Mouse (Mus musculus) left cerebral cortex, postnatal 14 days (tissue): ENCODE measurements around the gene Ccdc183. TPM values are rescaled to one million over a fixed set of nuclear protein-coding genes. Genes with fewer than 3 reads are reported as not detected.
A peak's percentile ranks its signal among the peaks of the same experiment; 100 is the strongest.

Experiments
- DNase-seq, 2 experiments: peaks; one replicate each; pipeline ENCODE4 v3.0.0; 2021 to 2022; ENCODE audit warnings: low spot score in 2 of 2, mixed read lengths in 1 of 2
- intact Hi-C: fragments of 180-260 bp; cut with DNase I; formaldehyde crosslinking; loops from one replicate; pipeline ENCODE4 v1.15.1; 2025
- long read RNA-seq, 2 experiments: library from polyadenylated mRNA; stranded (forward); transcript quantifications; one replicate each; pipeline ENCODE4 v2.0.0; 2021
- total RNA-seq, 2 experiments: library from RNA; stranded (reverse); gene quantifications; 2 replicates each; pipeline ENCODE4 v1.2.3; 2021

Gene Ccdc183
- total RNA-seq, result not detected
- long read RNA-seq, experiment 1, result 0 reads
- long read RNA-seq, experiment 2, result 0 reads

- intact Hi-C loops, result no loop called here
- DNase-seq, result no peak
These were observed at the start of gene Ccdc183 for GRCm38 (mm10) chr2:25617578-25617977. Gene Ccdc183 (minus strand): TSS chr2:25617678.

GRCm38 (mm10) chr2:25666516-25666915 lies 49.0 kb upstream of the Ccdc183 start:
- no peak for DNase-seq
- intact Hi-C loops, result no loop called here

- intact Hi-C loops, result no loop called here
These were observed 46.6 kb upstream of the Ccdc183 start for GRCm38 (mm10) chr2:25664125-25664524.

GRCm38 (mm10) chr2:25663511-25663910 lies 46.0 kb upstream of the Ccdc183 start:
- intact Hi-C loops, result no loop called here
- peak; percentile 52 to 62 for DNase-seq

More at GRCm38 (mm10) chr2:25664125-25664524, 46.6 kb upstream of the Ccdc183 start:
- DNase-seq, result no peak

GRCm38 (mm10) chr2:25661245-25661970 lies 43.9 kb upstream of the Ccdc183 start:
- intact Hi-C loops, result no loop called here
- DNase-seq, result no peak

GRCm38 (mm10) chr2:25660279-25660678 lies 42.8 kb upstream of the Ccdc183 start:
- no peak for DNase-seq
- intact Hi-C loops, result no loop called here

- intact Hi-C loops, result no loop called here
These were observed 40.2 kb upstream of the Ccdc183 start, which contains the start of gene Lcn5 for GRCm38 (mm10) chr2:25657652-25658051. Gene Lcn5 (plus strand): TSS chr2:25657952.

GRCm38 (mm10) chr2:25657246-25657645 lies 39.8 kb upstream of the Ccdc183 start:
- intact Hi-C loops, result no loop called here
- DNase-seq, result no peak

More at GRCm38 (mm10) chr2:25657652-25658051, 40.2 kb upstream of the Ccdc183 start, which contains the start of gene Lcn5:
- DNase-seq, result no peak

GRCm38 (mm10) chr2:25656691-25657090 lies 39.2 kb upstream of the Ccdc183 start:
- intact Hi-C loops, result no loop called here
- peak; percentile 12 to 20 for DNase-seq

- no peak for DNase-seq
- intact Hi-C loops, result no loop called here
These were observed 37.0 kb upstream of the Ccdc183 start for GRCm38 (mm10) chr2:25654502-25654901.

- DNase-seq, result no peak
- intact Hi-C loops, result no loop called here
These were observed 35.4 kb upstream of the Ccdc183 start, which contains the start of gene Lcn8 for GRCm38 (mm10) chr2:25652902-25653301. Gene Lcn8 (plus strand): TSS chr2:25653120.

GRCm38 (mm10) chr2:25639890-25640289 lies 22.4 kb upstream of the Ccdc183 start:
- intact Hi-C loops, result no loop called here
- DNase-seq, result peak; percentile 40 to 63

- DNase-seq, result no peak
- intact Hi-C loops, result no loop called here
These were observed 16.6 kb upstream of the Ccdc183 start for GRCm38 (mm10) chr2:25634046-25634445.

- no peak for DNase-seq
- intact Hi-C loops, result no loop called here
These were observed 16.1 kb upstream of the Ccdc183 start for GRCm38 (mm10) chr2:25633616-25634015.

GRCm38 (mm10) chr2:25628738-25629137 lies 11.3 kb upstream of the Ccdc183 start:
- DNase-seq, result no peak
- intact Hi-C loops, result no loop called here

GRCm38 (mm10) chr2:25627811-25628210 lies 10.3 kb upstream of the Ccdc183 start, which contains the start of gene Fcna:
Gene Fcna (minus strand): TSS chr2:25628030.
- intact Hi-C loops, result no loop called here
- DNase-seq, result no peak

- intact Hi-C loops, result no loop called here
- DNase-seq, result no peak
These were observed 8.5 kb upstream of the Ccdc183 start for GRCm38 (mm10) chr2:25625986-25626385.

GRCm38 (mm10) chr2:25621229-25622200 lies 4.0 kb upstream of the Ccdc183 start, which contains the start of gene Tmem141:
Gene Tmem141 (minus strand): TSS chr2:25622005.
- intact Hi-C loops, result no loop called here
- peak; percentile 85 to 89 for DNase-seq

GRCm38 (mm10) chr2:25620852-25621228 lies 3.4 kb upstream of the Ccdc183 start:
- intact Hi-C loops, result no loop called here
- no peak for DNase-seq

GRCm38 (mm10) chr2:25620386-25620785 lies 2.9 kb upstream of the Ccdc183 start:
- intact Hi-C loops, result no loop called here

More at GRCm38 (mm10) chr2:25620386-25620785, 2.9 kb upstream of the Ccdc183 start:
- no peak for DNase-seq
